Mouse (Mus musculus) C2C12 (cell line): ENCODE data around the gene Ndufb2. TPM values are rescaled to one million over a fixed set of nuclear protein-coding genes. Genes with fewer than 3 reads are reported as not detected.

ENCODE experiments used
- H3K27me3 ChIP-seq: one replicate; pipeline ENCODE4 v1.6.1; 2011; ENCODE audit not compliant: control insufficient read depth, insufficient read depth, insufficient read length
- H3K36me3 ChIP-seq: one replicate; pipeline ENCODE4 v1.6.1; 2011; ENCODE audit not compliant: control insufficient read depth, insufficient read depth
- H3K4me3 ChIP-seq: one replicate; pipeline ENCODE4 v1.5.1; 2011; ENCODE audit warnings: mild to moderate bottlenecking, control low read depth; ENCODE audit not compliant: poor library complexity, insufficient read depth, severe bottlenecking
- H3K79me2 ChIP-seq: one replicate; pipeline ENCODE4 v1.6.1; 2011; ENCODE audit not compliant: control insufficient read depth, insufficient read depth
- H3K79me3 ChIP-seq: one replicate; pipeline ENCODE4 v1.6.1; 2011; ENCODE audit warnings: low read depth, control low read depth
- H3ac ChIP-seq: one replicate; pipeline ENCODE3; 2011; ENCODE audit warnings: low read depth; ENCODE audit not compliant: control insufficient read depth, insufficient read length
- CEBPB ChIP-seq: IDR thresholded peaks from one replicate; pipeline ENCODE4 v1.6.1; 2011; ENCODE audit warnings: low read depth, mild to moderate bottlenecking, control low read depth, moderate library complexity
- CTCF ChIP-seq: IDR thresholded peaks from one replicate; pipeline ENCODE4 v1.5.1; 2011; ENCODE audit not compliant: control insufficient read depth, insufficient read depth, insufficient read length
- FOSL1 ChIP-seq: IDR thresholded peaks from one replicate; pipeline ENCODE4 v1.8.0; 2011; ENCODE audit warnings: mild to moderate bottlenecking, low read length; ENCODE audit not compliant: poor library complexity, insufficient read depth, severe bottlenecking
- MAX ChIP-seq: IDR thresholded peaks from one replicate; pipeline ENCODE4 v1.6.1; 2011; ENCODE audit warnings: mild to moderate bottlenecking, control low read depth
- MYOD1 ChIP-seq: IDR thresholded peaks from one replicate; pipeline ENCODE4 v1.6.1; 2011; ENCODE audit warnings: low read depth; ENCODE audit not compliant: control insufficient read depth, insufficient read length
- MYOG ChIP-seq: IDR thresholded peaks from one replicate; pipeline ENCODE4 v1.6.1; 2011; ENCODE audit not compliant: control insufficient read depth, insufficient read length; ENCODE audit errors: extremely low read depth
- USF1 ChIP-seq: IDR thresholded peaks from one replicate; pipeline ENCODE4 v1.6.1; 2011; ENCODE audit warnings: low read depth, mild to moderate bottlenecking, control low read depth, moderate library complexity
- polyA plus RNA-seq: library from polyadenylated mRNA; unstranded; fragments of >200 nt; fragmentation: generic; extraction: Trizol; gene quantifications from one replicate; pipeline ENCODE4 v1.2.1, GENCODE M21; 2012; ENCODE audit warnings: missing spikeins

Gene Ndufb2
- polyA plus RNA-seq, 1 experiment: 243 TPM

DNA sequence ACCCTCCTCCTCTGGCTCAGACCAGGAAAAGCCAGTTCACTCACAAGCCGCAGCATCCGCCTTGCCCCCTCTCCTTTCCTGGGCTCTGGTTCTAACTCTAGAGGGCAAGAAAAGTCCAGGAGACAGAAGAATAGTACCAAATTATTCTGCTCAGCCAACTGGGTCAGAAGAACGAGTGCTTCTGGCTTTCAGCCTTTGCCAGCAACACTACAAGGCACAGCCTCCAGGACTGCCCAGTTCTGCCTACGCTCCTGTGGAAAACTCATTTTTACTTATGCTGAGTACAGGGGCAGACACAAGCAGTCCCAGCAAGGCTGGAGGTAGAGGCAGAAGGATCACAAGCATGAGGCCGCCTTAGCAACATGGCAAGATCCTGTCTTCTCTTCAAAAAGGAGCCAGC is 44.3 kb upstream of the Ndufb2 start:
- H3K79me2 ChIP-seq: peaks cover 12% of the 10 kb centered on the region
- TF ChIP-seq FOSL1 (no peak), CTCF (no peak), MAX (no peak), MYOG (no peak), MYOD1 (no peak), USF1 (no peak), CEBPB (no peak)
- H3ac ChIP-seq: no peak overlapping the region
- H3K36me3 ChIP-seq: no peaks in the 10 kb centered on the region
- no peaks in the 10 kb centered on the region for H3K27me3 ChIP-seq
- no peaks in the 10 kb centered on the region for H3K79me3 ChIP-seq
- no peak overlapping the region for H3K4me3 ChIP-seq

DNA sequence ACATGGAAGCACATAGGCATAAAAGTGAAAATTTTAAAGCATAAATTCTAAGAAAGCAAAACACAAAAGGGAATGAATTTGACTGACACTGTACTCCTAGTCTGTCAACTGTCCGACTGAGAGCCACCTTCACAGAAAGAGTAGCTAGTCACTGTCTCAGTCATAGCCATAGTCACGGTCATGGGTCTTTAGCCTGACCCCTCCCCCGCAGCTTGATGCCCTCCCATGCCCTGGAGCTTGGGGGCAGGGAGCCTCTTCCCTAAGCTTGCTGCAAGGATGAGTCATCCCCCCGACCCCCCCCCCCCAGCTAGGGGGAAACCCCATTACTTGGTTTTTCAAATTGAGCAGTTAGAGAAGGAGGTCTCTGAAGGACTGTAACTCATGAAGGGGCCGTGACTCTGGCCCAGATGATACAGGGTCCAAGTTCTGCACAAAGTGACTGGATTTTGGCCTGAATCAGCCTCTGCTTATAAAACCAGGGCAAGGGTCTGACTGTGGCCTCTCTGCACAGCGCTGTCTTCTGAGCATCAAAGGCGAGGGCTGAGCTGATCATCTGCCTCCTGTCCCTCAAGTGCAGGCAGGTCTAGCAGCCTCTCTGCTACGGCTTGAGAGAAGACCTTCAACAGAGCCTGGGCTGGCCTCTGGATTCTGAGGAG is 40.3 kb upstream of the Ndufb2 start:
- no peak overlapping the region for H3K4me3 ChIP-seq
- H3K79me3 ChIP-seq: no peaks in the 10 kb centered on the region
- no peaks in the 10 kb centered on the region for H3K36me3 ChIP-seq
- TF ChIP-seq CTCF (no peak), USF1 (no peak), MYOD1 (no peak), FOSL1 (no peak), MAX (no peak), CEBPB (no peak), MYOG (no peak)
- peaks cover 29% of the 10 kb centered on the region for H3K79me2 ChIP-seq
- H3K27me3 ChIP-seq: no peaks in the 10 kb centered on the region
- peak overlapping the region; percentile 33 for H3ac ChIP-seq

DNA sequence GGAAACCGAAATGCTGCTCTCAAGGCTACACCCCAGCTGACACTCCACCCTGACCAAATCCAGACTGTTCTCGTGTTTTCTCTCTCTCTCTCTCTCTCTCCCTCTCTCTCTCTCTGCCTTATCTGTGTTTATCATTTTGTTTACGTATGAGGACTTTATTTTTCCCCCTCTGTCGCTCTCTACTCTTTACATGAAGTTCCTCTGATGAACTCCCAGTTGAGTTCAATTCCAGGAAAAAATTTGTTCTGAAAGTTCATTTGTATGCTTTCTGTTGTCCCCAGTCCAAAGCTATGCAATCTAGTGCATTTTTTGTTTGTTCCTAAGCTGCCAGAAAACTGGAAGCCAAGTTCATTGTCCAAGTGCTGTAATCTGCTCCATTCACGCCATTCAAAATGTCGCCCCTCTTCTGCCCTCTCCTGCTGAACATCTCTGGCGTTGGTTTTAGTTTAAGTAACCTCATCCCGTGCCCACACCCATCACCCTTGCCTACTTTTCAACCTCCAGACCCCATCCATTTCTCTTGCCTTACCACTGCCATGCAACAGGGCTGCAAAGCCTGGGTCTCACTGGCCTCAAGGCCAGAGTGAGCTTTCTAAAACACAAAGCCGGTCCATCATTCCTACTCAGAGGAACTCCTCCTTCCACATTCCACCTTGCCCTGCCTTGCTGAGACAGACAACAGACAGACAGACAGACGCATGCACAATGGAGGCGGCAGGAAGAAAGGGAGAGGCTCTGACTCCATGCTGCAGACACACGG is 37.3 kb upstream of the Ndufb2 start:
- Histone ChIP-seq H3ac (no peak overlapping the region), H3K79me3 (no peaks in the 10 kb centered on the region), H3K4me3 (no peak overlapping the region), H3K79me2 (peaks cover 18% of the 10 kb centered on the region), H3K27me3 (no peaks in the 10 kb centered on the region), H3K36me3 (no peaks in the 10 kb centered on the region)
- TF ChIP-seq FOSL1 (no peak), MYOD1 (no peak), CTCF (no peak), MYOG (no peak), USF1 (no peak), MAX (no peak), CEBPB (no peak)

- H3K79me3 ChIP-seq: no peaks in the 10 kb centered on the region
- H3K27me3 ChIP-seq: no peaks in the 10 kb centered on the region
- peaks cover 18% of the 10 kb centered on the region for H3K79me2 ChIP-seq
- H3ac ChIP-seq: no peak overlapping the region
- TF ChIP-seq CTCF (no peak), CEBPB (no peak), USF1 (no peak), MYOG (no peak)
- H3K36me3 ChIP-seq: no peaks in the 10 kb centered on the region
- H3K4me3 ChIP-seq: no peak overlapping the region
Observed at GRCm38 (mm10) chr6:39555648-39555945, 36.8 kb upstream of the Ndufb2 start.

DNA sequence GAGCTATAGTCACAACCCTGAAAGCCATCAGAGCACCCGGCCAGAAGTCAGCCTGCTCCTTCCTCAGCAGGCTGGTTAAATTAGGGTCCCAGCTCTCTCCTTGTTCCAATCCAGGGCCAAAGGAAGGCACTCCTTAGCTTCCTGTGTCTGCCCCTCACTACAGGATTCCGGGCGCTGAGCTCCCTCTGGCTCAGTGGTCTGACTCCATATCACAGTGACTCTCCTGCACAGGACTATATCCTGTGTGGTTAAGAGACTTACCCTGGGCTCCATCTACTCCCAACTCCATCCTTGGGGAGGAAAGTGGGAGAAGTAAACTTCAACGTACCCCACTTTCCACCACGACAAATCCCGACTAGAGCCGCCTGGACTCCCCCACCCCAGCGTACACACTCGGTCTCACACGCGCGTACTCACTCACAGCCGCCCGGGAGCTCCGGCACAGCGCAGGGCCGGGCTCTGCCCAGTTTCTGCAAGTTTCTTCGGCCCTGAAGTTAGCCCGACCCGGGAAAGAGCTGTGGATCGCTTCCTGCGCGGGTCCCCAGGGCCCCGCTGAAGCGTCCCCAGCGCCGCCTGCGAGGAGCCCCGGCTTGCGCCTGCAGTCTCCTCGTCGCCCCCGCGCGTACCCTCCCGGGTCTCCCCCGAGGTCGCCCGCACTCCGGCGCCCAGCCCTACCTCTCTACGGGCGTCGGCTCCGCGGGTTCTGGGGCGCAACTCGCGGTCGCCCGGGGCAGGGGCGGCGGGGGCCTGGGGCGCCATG is 35.3 kb upstream of the Ndufb2 start:
- H3K27me3 ChIP-seq: no peaks in the 10 kb centered on the region
- H3ac ChIP-seq: peak overlapping the region; percentile 92
- H3K79me3 ChIP-seq: no peaks in the 10 kb centered on the region
- H3K36me3 ChIP-seq: no peaks in the 10 kb centered on the region
- H3K4me3 ChIP-seq: peak overlapping the region; percentile 46
- TF ChIP-seq MYOD1 (no peak), CEBPB (no peak), USF1 (no peak), MYOG (no peak)
- peaks cover 18% of the 10 kb centered on the region for H3K79me2 ChIP-seq
